Mouse (Mus musculus): ENCODE results near the gene Pus7. TPM values are rescaled to one million over a fixed set of nuclear protein-coding genes. Genes with fewer than 3 reads are reported as not detected.

Pus7 gene
- polyA plus RNA-seq (2012), result 0.17 TPM in 2 replicates

GRCm38 (mm10) chr5:23782931-23783877 lies at the start of gene Pus7:
TSS of gene Pus7 (minus strand) at chr5:23783711.
- no peak for TF ChIP-seq GATA1 (IDR thresholded peaks at IDR 0.05; ENCODE audit: low read length)
- no peak for TF ChIP-seq TAL1 (IDR thresholded peaks at IDR 0.05; ENCODE audit: low read length)

GRCm38 (mm10) chr5:23830897-23831752 lies 47.6 kb upstream of the Pus7 start:
- Histone ChIP-seq H3K9me3 (ENCODE audit: control insufficient read depth, low read length) (no peaks in the 10 kb centered on the region), H3K4me3 (replicated peaks) (no peak overlapping the region), H3K4me1 (ENCODE audit: control insufficient read depth) (peaks cover 1% of the 10 kb centered on the region), H3K27me3 (ENCODE audit: control insufficient read depth) (peaks cover 19% of the 10 kb centered on the region), H3K36me3 (ENCODE audit: control insufficient read depth) (no peaks in the 10 kb centered on the region)
- TF ChIP-seq GATA1 (IDR thresholded peaks at IDR 0.05; ENCODE audit: low read length) (no peak), TAL1 (IDR thresholded peaks at IDR 0.05; ENCODE audit: low read length) (no peak)

More at GRCm38 (mm10) chr5:23782931-23783877, at the start of gene Pus7:
- Histone ChIP-seq H3K4me3 (replicated peaks) (peak within 1 kb of the TSS; percentile 84), H3K9me3 (ENCODE audit: control insufficient read depth, low read length) (peaks cover 3% of the 10 kb centered on the region; the same call in 1 of the 2 replicates), H3K4me1 (ENCODE audit: control insufficient read depth) (peaks cover 39% of the 10 kb centered on the region), H3K36me3 (ENCODE audit: control insufficient read depth) (peaks cover under 1% of the 10 kb centered on the region), H3K27me3 (ENCODE audit: control insufficient read depth) (no peaks in the 10 kb centered on the region)

DNA sequence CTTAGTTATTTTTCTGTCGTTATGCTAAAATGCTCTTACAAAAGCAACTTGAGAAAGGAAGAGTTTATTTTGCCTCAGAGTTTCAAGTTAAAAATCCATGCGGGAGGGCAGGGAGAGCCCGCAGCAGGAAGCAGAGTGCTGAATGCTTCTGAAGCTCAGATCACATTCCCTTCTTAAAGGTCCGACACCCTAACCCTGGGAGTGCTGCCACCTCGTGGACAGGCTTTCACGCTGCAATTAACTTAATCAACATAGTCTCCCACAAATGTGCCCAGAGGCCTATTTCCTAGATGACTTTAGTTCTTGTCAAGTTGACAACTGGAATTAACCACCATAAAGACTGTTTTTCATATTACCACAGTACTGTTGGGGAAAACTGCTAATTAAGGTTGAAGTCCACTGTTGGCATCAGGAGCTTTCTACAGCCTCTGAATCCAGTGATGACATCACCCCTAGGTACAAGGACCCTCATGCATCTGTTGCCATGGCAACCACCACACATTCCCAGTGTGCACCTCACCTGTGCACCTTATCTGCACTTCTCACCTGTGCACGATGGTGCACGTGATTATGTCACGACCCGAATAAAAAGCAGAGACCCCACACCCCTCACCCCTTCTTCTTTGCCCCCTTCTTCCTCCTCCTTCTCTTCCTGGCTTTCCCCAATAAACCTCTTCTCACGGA lies 43.0 kb upstream of the Pus7 start:
- H3K4me3 ChIP-seq (replicated peaks), result no peak overlapping the region
- peaks cover 1% of the 10 kb centered on the region for H3K4me1 ChIP-seq (ENCODE audit: control insufficient read depth)
- TF ChIP-seq TAL1 (IDR thresholded peaks at IDR 0.05; ENCODE audit: low read length) (no peak), GATA1 (IDR thresholded peaks at IDR 0.05; ENCODE audit: low read length) (no peak)
- peaks cover 2% of the 10 kb centered on the region for H3K36me3 ChIP-seq (ENCODE audit: control insufficient read depth)
- no peaks in the 10 kb centered on the region for H3K9me3 ChIP-seq (ENCODE audit: control insufficient read depth, low read length)
- peaks cover 10% of the 10 kb centered on the region for H3K27me3 ChIP-seq (ENCODE audit: control insufficient read depth)

- H3K4me3 ChIP-seq (replicated peaks), result no peak overlapping the region
- no peak for TF ChIP-seq GATA1 (IDR thresholded peaks at IDR 0.05; ENCODE audit: low read length)
- TF ChIP-seq TAL1 (IDR thresholded peaks at IDR 0.05; ENCODE audit: low read length), result no peak
- H3K9me3 ChIP-seq (ENCODE audit: control insufficient read depth, low read length), result no peaks in the 10 kb centered on the region
Measured at GRCm38 (mm10) chr5:23824171-23824733, 40.7 kb upstream of the Pus7 start.

DNA sequence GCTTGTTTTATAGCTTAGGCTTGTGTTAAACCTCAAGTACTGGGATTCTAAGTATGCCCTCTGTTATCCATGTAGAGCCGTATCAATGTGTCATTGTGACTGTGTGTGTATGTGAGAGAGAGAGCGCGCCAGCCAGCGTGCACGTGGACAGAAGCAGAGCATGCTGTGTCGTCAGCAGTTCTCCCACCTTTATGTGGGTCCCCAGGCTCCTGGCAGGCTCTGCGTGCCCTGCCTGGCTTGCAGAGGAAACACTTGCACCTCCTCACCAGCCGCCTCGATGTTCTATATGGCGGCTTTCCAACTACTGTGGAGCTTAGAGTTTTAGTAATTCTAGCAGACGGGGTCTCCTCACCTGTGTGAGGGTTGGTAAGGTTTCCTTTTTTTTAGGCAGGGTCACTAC lies 38.8 kb upstream of the Pus7 start:
- TF ChIP-seq TAL1 (IDR thresholded peaks at IDR 0.05; ENCODE audit: low read length) (no peak), GATA1 (IDR thresholded peaks at IDR 0.05; ENCODE audit: low read length) (no peak)
- Histone ChIP-seq H3K36me3 (ENCODE audit: control insufficient read depth) (peaks cover 28% of the 10 kb centered on the region), H3K9me3 (ENCODE audit: control insufficient read depth, low read length) (no peaks in the 10 kb centered on the region), H3K4me1 (ENCODE audit: control insufficient read depth) (peaks cover 1% of the 10 kb centered on the region), H3K4me3 (replicated peaks) (no peak overlapping the region), H3K27me3 (ENCODE audit: control insufficient read depth) (no peaks in the 10 kb centered on the region)

More at GRCm38 (mm10) chr5:23824171-23824733, 40.7 kb upstream of the Pus7 start:
- H3K27me3 ChIP-seq (ENCODE audit: control insufficient read depth), result peaks cover 2% of the 10 kb centered on the region; the same call in 1 of the 2 replicates
- peaks cover 14% of the 10 kb centered on the region for H3K36me3 ChIP-seq (ENCODE audit: control insufficient read depth)
- peaks cover 1% of the 10 kb centered on the region for H3K4me1 ChIP-seq (ENCODE audit: control insufficient read depth)

- H3K27me3 ChIP-seq (ENCODE audit: control insufficient read depth), result no peaks in the 10 kb centered on the region; the same call in 1 of the 2 replicates
- H3K36me3 ChIP-seq (ENCODE audit: control insufficient read depth), result peaks cover 81% of the 10 kb centered on the region
- H3K4me3 ChIP-seq (replicated peaks), result no peak overlapping the region
- TF ChIP-seq GATA1 (IDR thresholded peaks at IDR 0.05; ENCODE audit: low read length) (no peak), TAL1 (IDR thresholded peaks at IDR 0.05; ENCODE audit: low read length) (no peak)
- H3K9me3 ChIP-seq (ENCODE audit: control insufficient read depth, low read length), result peaks cover 16% of the 10 kb centered on the region
- H3K4me1 ChIP-seq (ENCODE audit: control insufficient read depth), result no peaks in the 10 kb centered on the region
Measured at GRCm38 (mm10) chr5:23816681-23817080, 33.2 kb upstream of the Pus7 start.

DNA sequence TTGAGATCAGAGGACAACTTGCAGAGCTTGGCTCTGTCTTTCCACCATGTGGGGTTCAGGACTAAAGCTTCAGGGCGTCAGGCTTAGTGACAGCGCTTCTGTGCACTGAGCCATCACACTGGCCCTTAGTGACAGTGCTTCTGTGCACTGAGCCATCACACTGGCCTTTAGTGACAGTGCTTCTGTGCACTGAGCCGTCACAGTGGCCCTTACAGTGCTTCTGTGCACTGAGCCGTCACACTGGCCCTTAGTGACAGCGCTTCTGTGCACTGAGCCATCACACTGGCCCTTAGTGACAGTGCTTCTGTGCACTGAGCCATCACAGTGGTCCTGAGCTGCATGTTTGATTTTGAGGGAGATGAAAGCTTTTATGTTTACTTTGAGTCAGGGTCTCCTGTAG lies 31.3 kb upstream of the Pus7 start:
- Histone ChIP-seq H3K9me3 (ENCODE audit: control insufficient read depth, low read length) (peaks cover 16% of the 10 kb centered on the region), H3K4me3 (replicated peaks) (no peak overlapping the region), H3K27me3 (ENCODE audit: control insufficient read depth) (no peaks in the 10 kb centered on the region; the same call in 1 of the 2 replicates), H3K4me1 (ENCODE audit: control insufficient read depth) (no peaks in the 10 kb centered on the region), H3K36me3 (ENCODE audit: control insufficient read depth) (peaks cover 91% of the 10 kb centered on the region)
- TF ChIP-seq TAL1 (IDR thresholded peaks at IDR 0.05; ENCODE audit: low read length) (no peak), GATA1 (IDR thresholded peaks at IDR 0.05; ENCODE audit: low read length) (no peak)

DNA sequence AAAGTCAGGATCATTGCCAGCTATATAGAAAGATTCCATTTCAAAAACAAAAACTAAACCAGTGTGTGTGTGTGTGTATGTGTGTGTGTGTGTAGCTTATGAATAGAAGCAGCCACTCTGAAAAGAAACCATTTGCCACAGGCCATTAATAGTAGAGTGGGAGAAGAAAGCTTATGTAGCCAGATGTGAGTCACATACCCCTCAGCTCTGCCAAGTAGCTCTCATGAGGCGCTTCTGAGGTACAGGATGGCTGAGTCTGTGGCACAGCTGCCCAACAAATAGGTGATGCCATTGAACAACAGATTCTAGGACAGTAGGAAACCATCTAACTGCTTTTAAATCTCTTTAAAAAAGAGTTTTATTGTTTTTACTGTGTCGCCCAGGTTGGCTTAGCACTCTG lies 9.2 kb upstream of the Pus7 start:
- no peak for TF ChIP-seq GATA1 (IDR thresholded peaks at IDR 0.05; ENCODE audit: low read length)
- Histone ChIP-seq H3K36me3 (ENCODE audit: control insufficient read depth) (peaks cover 80% of the 10 kb centered on the region), H3K9me3 (ENCODE audit: control insufficient read depth, low read length) (no peaks in the 10 kb centered on the region), H3K4me1 (ENCODE audit: control insufficient read depth) (peaks cover 24% of the 10 kb centered on the region), H3K27me3 (ENCODE audit: control insufficient read depth) (no peaks in the 10 kb centered on the region), H3K4me3 (replicated peaks) (no peak overlapping the region)
